Mouse (Mus musculus): ENCODE results near the gene Actn1. TPM values are rescaled to one million over a fixed set of nuclear protein-coding genes. Genes with fewer than 3 reads are reported as not detected.

Gene Actn1
- total and polyA plus RNA-seq, 3 experiments = 29.0 to 31.7 (median 30.6) TPM

DNA sequence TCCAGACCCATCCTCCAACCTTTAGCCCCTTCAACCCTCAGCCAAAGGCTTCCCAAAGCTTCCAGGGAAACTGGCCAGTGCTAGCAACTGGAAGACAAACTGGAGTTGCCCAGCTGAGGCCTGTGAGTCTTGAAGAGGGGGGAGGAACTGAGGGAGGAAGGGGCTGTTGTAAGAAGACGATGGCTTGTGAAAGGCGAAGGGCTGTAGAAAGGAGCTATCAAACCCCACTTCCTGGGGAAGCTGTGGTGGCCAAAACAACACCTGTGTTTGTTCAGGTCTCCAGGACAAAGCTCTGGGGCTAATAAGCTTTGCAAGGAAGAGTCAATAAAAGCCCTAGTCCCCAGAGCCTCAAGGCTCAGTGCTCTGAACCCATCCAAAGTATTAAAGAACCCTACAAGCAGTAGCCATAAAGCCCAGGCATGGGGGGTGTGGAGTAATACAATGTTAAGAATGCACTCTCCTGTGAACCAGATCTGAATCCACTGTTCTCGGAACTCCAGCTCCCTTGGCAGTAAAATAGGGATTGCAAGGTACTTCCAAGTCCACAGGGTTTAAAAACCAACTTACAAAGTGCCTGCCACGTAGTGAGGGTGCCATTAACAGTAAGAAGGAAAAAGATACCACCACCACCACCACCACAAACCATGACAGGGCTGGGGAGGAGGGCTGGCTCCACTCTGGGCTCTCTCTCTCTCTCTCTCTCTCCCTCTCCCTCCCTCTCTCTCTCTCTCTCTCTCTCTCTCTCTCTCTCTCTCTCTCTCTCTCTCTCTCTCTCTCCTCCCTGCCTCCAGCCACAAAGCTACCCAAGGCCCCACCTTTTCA, 49.2 kb downstream of the Actn1 start:
- intact Hi-C loops (cut with DNase I) = no loop called here
- TF ChIP-seq EP300 (IDR thresholded peaks at IDR 0.05; ENCODE audit: insufficient read depth, low read depth, low read length) (no peak), POLR2A (IDR thresholded peaks at IDR 0.05; ENCODE audit: insufficient read depth, low read depth, low read length) (no peak), CTCF (IDR thresholded peaks at IDR 0.05) (no peak)

GRCm38 (mm10) chr12:80209914-80210313, 50.3 kb downstream of the Actn1 start:
- H3K27me3 ChIP-seq (ENCODE audit: control insufficient read depth, insufficient read depth, low read length) = no peaks in the 10 kb centered on the region
- no peak overlapping the region for H3K27ac ChIP-seq
- DNase-seq = no peak
- H3K36me3 ChIP-seq (ENCODE audit: control insufficient read depth, insufficient read depth, low read length) = no peaks in the 10 kb centered on the region
- TF ChIP-seq EP300 (IDR thresholded peaks at IDR 0.05; ENCODE audit: insufficient read depth, low read depth, low read length) (no peak), POLR2A (IDR thresholded peaks at IDR 0.05; ENCODE audit: insufficient read depth, low read depth, low read length) (no peak), CTCF (IDR thresholded peaks at IDR 0.05) (no peak)
- H3K79me2 ChIP-seq (replicated peaks; ENCODE audit: control insufficient read depth, insufficient read depth, low read length) = no peaks in the 10 kb centered on the region; the same call in none of the 2 replicates
- H3K9ac ChIP-seq (ENCODE audit: low read depth, low read length) = no peak overlapping the region
- 68% methylated on average over 4 of the region's 4 CpGs for WGBS
- no peak overlapping the region for H3K4me3 ChIP-seq
- H3K4me1 ChIP-seq (ENCODE audit: control insufficient read depth, insufficient read depth, low read length) = peaks cover 13% of the 10 kb centered on the region
- intact Hi-C loops (cut with DNase I) = loop anchor here (5.0 kb wide), 1 partner anchor 117 kb away; no protein-coding TSS in a partner anchor

More for the DNA sequence above, 49.2 kb downstream of the Actn1 start:
- Histone ChIP-seq H3K79me2 (replicated peaks; ENCODE audit: control insufficient read depth, insufficient read depth, low read length) (no peaks in the 10 kb centered on the region; the same call in none of the 2 replicates), H3K9ac (ENCODE audit: low read depth, low read length) (no peak overlapping the region), H3K4me3 (no peak overlapping the region), H3K4me1 (ENCODE audit: control insufficient read depth, insufficient read depth, low read length) (peaks cover 13% of the 10 kb centered on the region), H3K27me3 (ENCODE audit: control insufficient read depth, insufficient read depth, low read length) (no peaks in the 10 kb centered on the region), H3K36me3 (ENCODE audit: control insufficient read depth, insufficient read depth, low read length) (no peaks in the 10 kb centered on the region; the same call in 1 of the 2 replicates), H3K27ac (no peak overlapping the region; the same call in 1 of the 2 replicates)
- 48% methylated on average over 4 of the region's 4 CpGs for WGBS
- no peak for DNase-seq

DNA sequence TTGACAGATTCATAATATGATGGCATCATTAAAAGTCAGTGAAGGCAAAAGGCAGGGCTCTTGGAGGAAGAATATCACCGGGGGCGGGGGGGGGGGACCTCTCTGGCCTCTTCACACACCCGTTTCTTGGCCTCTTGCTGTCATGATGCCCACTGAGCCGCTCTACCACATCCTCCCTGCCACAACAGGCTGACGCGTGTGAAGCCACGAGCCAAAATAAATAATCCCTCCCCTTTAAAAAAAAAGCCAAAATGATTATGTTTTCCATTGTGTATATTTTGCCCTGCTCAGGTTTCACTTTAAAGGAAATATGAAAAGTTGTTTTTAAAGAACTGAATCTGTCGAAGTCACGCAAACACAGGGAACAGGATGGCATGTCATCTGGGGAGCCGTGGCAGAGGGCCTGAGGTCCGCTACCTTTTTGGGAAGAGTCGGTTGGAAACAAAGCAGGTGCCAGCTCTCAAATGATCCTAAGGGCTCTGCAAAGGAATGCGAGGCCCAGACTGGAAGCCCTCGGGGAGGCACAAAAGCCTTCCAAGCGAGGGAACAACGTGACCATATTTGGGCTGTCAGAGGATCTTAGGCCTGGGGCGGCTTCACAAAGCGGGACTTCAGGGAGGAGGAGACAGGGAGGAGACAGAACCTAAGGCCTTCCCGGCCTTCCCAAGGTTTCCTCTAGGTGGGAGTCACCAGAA, 51.9 kb downstream of the Actn1 start:
- Histone ChIP-seq H3K79me2 (replicated peaks; ENCODE audit: control insufficient read depth, insufficient read depth, low read length) (no peaks in the 10 kb centered on the region; the same call in none of the 2 replicates), H3K4me1 (ENCODE audit: control insufficient read depth, insufficient read depth, low read length) (peaks cover 6% of the 10 kb centered on the region), H3K27me3 (ENCODE audit: control insufficient read depth, insufficient read depth, low read length) (no peaks in the 10 kb centered on the region), H3K9ac (ENCODE audit: low read depth, low read length) (no peak overlapping the region), H3K27ac (peak overlapping the region; percentile 47), H3K36me3 (ENCODE audit: control insufficient read depth, insufficient read depth, low read length) (no peaks in the 10 kb centered on the region), H3K4me3 (no peak overlapping the region)
- DNase-seq = peak in 1 of 2 experiments; percentile 29
- intact Hi-C loops (cut with DNase I) = loop anchor here (5.0 kb wide), 1 partner anchor 119 kb away; no protein-coding TSS in a partner anchor
- 37% methylated on average over 19 of the region's 19 CpGs for WGBS
- TF ChIP-seq POLR2A (IDR thresholded peaks at IDR 0.05; ENCODE audit: insufficient read depth, low read depth, low read length) = no peak
- TF ChIP-seq EP300 (IDR thresholded peaks at IDR 0.05; ENCODE audit: insufficient read depth, low read depth, low read length) = no peak
- TF ChIP-seq CTCF (IDR thresholded peaks at IDR 0.05) = no peak

DNA sequence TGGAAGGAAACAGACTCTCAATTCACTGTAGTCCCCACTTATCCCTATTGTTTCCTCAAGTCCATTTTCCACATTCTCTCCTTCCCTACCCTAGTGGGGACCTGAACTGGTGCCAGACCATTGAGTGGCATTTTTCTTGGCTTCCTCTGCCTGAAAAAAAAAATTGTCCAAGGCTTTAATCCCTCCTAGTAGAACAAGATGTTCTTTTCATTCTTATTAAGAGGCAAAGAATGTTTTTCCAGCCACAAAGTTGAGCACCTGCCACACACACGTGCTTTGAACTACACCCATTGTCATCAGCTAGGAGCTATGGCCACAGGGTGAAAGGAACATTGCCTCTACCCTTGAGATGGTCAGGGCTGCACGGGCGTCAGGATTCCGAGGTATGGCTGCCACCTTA, 56.9 kb downstream of the Actn1 start:
- Histone ChIP-seq H3K4me1 (ENCODE audit: control insufficient read depth, insufficient read depth, low read length) (peaks cover under 1% of the 10 kb centered on the region; the same call in 1 of the 2 replicates), H3K27me3 (ENCODE audit: control insufficient read depth, insufficient read depth, low read length) (no peaks in the 10 kb centered on the region), H3K36me3 (ENCODE audit: control insufficient read depth, insufficient read depth, low read length) (no peaks in the 10 kb centered on the region), H3K9ac (ENCODE audit: low read depth, low read length) (no peak overlapping the region), H3K27ac (no peak overlapping the region), H3K4me3 (no peak overlapping the region), H3K79me2 (replicated peaks; ENCODE audit: control insufficient read depth, insufficient read depth, low read length) (no peaks in the 10 kb centered on the region)
- TF ChIP-seq EP300 (IDR thresholded peaks at IDR 0.05; ENCODE audit: insufficient read depth, low read depth, low read length) (no peak), POLR2A (IDR thresholded peaks at IDR 0.05; ENCODE audit: insufficient read depth, low read depth, low read length) (no peak), CTCF (IDR thresholded peaks at IDR 0.05) (no peak)
- 84% methylated on average over 4 of the region's 4 CpGs for WGBS
- intact Hi-C loops (cut with DNase I) = no loop called here
- DNase-seq = no peak

- Histone ChIP-seq H3K36me3 (ENCODE audit: control insufficient read depth, insufficient read depth, low read length) (no peaks in the 10 kb centered on the region), H3K27me3 (ENCODE audit: control insufficient read depth, insufficient read depth, low read length) (no peaks in the 10 kb centered on the region), H3K4me3 (no peak overlapping the region), H3K79me2 (replicated peaks; ENCODE audit: control insufficient read depth, insufficient read depth, low read length) (no peaks in the 10 kb centered on the region), H3K9ac (ENCODE audit: low read depth, low read length) (no peak overlapping the region), H3K27ac (no peak overlapping the region), H3K4me1 (ENCODE audit: control insufficient read depth, insufficient read depth, low read length) (no peaks in the 10 kb centered on the region; the same call in 1 of the 2 replicates)
- intact Hi-C loops (cut with DNase I) = loop anchor here (2.0 kb wide), 3 partner anchors 29 to 177 kb away; no protein-coding TSS in a partner anchor
- DNase-seq = no peak
- WGBS = 67% methylated on average over 2 of the region's 2 CpGs
- TF ChIP-seq CTCF (IDR thresholded peaks at IDR 0.05) (peak; percentile 49), POLR2A (IDR thresholded peaks at IDR 0.05; ENCODE audit: insufficient read depth, low read depth, low read length) (no peak), EP300 (IDR thresholded peaks at IDR 0.05; ENCODE audit: insufficient read depth, low read depth, low read length) (no peak)
Observed at GRCm38 (mm10) chr12:80199738-80200137, 60.4 kb downstream of the Actn1 start.

Measured in heart, adult 2 months (tissue).